Mouse (Mus musculus) limb, embryonic 12.5 days (tissue): ENCODE measurements around the gene Cep112. TPM values are rescaled to one million over a fixed set of nuclear protein-coding genes. Genes with fewer than 3 reads are reported as not detected.

Source experiments
- ATAC-seq: fragments of 200-750 bp; cut with Nextera tagmentation; 2 replicates; pipeline ENCODE4 v1.8.0; 2017; ENCODE audit warnings: low read depth, moderate TSS enrichment; ENCODE audit not compliant: insufficient number of reproducible peaks, insufficient read depth, low FRiP score, low TSS enrichment
- H3K27ac ChIP-seq: fragments of 300-500 bp; sonication (generic); 2 replicates; pipeline ENCODE4 v1.5.1; 2016; ENCODE audit warnings: mild to moderate bottlenecking, moderate library complexity
- H3K27me3 ChIP-seq: fragments of 300-500 bp; sonication (generic); 2 replicates; pipeline ENCODE4 v1.6.1; 2016; ENCODE audit warnings: mild to moderate bottlenecking, moderate library complexity
- H3K36me3 ChIP-seq: fragments of 300-500 bp; sonication (generic); 2 replicates; pipeline ENCODE4 v1.6.1; 2016; ENCODE audit warnings: mild to moderate bottlenecking, moderate library complexity
- H3K4me1 ChIP-seq: fragments of 300-500 bp; sonication (generic); replicated peaks from 2 replicates; pipeline ENCODE4 v1.6.1; 2016
- H3K4me2 ChIP-seq: fragments of 300-500 bp; sonication (generic); 2 replicates; pipeline ENCODE4 v1.6.1; 2016; ENCODE audit warnings: mild to moderate bottlenecking, moderate library complexity
- H3K4me3 ChIP-seq: fragments of 300-500 bp; sonication (generic); replicated peaks from 2 replicates; pipeline ENCODE4 v1.5.1; 2016; ENCODE audit warnings: mild to moderate bottlenecking
- H3K9ac ChIP-seq: fragments of 300-500 bp; sonication (generic); replicated peaks from 2 replicates; pipeline ENCODE4 v1.6.1; 2016; ENCODE audit warnings: mild to moderate bottlenecking, moderate library complexity
- H3K9me3 ChIP-seq: fragments of 300-500 bp; sonication (generic); 2 replicates; pipeline ENCODE4 v1.6.1; 2016; ENCODE audit warnings: mild to moderate bottlenecking, moderate library complexity
- WGBS: fragments of 180-500 bp; shearing (Covaris S2); methylation state at CpG from one replicate; pipeline ENCODE4 v1.1.7; 2016; 5-methylcytosine and 5-hydroxymethylcytosine counted together
- polyA plus RNA-seq: library from polyadenylated mRNA; unstranded; fragments of >200 nt; fragmentation: Nextera tagmentation; extraction: Ambion mirVana; gene quantifications from 2 replicates; pipeline ENCODE4 v1.2.1, GENCODE M21; 2016

Cep112 gene
- polyA plus RNA-seq, 1 experiment from 2014 or later = 17.8 TPM

DNA sequence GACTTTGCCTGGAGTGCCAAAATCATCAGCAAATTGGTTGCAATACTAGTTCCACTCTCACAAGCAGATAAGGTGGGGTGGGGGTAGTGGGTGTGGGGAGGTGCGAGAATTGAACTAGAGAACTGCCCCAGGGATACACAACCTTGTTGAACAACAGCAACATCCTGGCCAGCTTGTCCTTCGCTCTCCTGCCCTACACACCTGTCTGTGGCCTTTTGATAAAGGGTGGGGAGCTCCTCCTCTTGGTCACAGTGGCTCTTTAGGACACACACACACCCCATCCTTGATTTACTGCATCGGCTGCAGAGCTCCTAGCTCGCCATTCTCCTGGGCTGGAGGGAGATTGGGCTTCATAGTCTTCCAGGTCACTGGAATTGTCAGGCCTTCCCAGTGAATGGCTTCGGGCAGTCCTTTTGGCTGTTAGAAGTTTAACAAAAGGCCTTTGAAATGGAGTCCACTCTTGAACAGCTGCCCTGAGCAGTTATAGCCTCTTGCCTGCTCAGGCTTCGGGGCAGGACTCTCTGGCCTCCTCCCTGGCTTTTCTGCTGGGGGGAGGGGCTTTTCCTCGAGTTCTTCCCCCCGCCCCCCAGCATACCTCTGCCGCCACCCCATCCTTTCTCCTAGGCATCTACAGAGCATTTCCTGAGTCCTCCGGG is 469.0 kb downstream of the Cep112 start:
- H3K4me2 ChIP-seq = peak overlapping the region; percentile 63
- WGBS = 27% methylated on average over 10 of the region's 10 CpGs
- ATAC-seq = no peak
- H3K27me3 ChIP-seq = no peaks in the 10 kb centered on the region; the same call in 1 of the 2 replicates
- H3K4me1 ChIP-seq = peaks cover 50% of the 10 kb centered on the region
- peak overlapping the region; percentile 57; the same call in 1 of the 2 replicates for H3K27ac ChIP-seq
- no peak overlapping the region for H3K4me3 ChIP-seq
- no peaks in the 10 kb centered on the region for H3K36me3 ChIP-seq
- H3K9ac ChIP-seq = no peak overlapping the region
- no peaks in the 10 kb centered on the region for H3K9me3 ChIP-seq

DNA sequence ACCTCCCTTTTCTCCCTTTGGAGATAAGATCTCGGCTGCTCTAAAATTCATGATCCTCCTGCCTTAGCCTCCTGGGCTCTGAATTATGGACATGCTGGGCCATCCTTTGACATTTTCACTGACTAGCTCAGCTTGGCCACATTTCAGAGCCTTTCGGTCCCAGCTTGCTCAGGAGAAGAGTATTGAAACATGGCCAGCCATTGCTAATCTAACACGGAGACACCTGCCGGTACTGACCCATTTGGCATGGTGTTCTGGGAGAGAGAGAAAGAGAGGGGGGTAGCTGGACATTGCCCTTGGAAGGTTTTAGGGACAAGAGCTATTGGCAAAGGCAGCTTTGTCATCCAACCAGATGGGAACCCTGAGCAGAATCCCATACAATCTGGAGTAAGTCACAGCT is 472.0 kb downstream of the Cep112 start:
- H3K27me3 ChIP-seq = no peaks in the 10 kb centered on the region; the same call in 1 of the 2 replicates

DNA sequence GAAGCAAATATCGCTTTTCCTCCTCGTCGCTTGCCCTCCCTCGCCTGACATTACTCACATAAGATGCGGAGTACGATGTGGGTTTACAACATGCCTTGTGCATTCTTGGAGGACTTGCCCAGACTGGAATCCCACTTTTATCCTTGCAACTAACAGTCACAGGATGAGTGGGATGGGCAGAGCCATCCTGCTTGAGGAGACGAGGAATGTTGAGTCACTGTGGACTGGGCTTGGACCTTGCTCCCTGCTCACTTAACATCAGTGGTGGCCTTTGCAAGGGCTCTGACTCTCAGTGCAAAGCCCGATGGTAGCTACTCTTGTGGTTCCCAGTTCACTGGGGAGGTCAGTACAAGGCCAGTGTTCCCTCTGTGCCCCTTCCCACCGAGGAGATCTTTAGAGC is 473.1 kb downstream of the Cep112 start:
- H3K9me3 ChIP-seq = no peaks in the 10 kb centered on the region
- H3K4me2 ChIP-seq = no peak overlapping the region
- H3K36me3 ChIP-seq = no peaks in the 10 kb centered on the region
- no peak overlapping the region for H3K9ac ChIP-seq
- no peak overlapping the region for H3K27ac ChIP-seq
- WGBS = 66% methylated on average over 9 of the region's 9 CpGs
- no peaks in the 10 kb centered on the region; the same call in 1 of the 2 replicates for H3K27me3 ChIP-seq
- peaks cover 32% of the 10 kb centered on the region for H3K4me1 ChIP-seq
- ATAC-seq = no peak
- H3K4me3 ChIP-seq = no peak overlapping the region

More for the DNA sequence above, 472.0 kb downstream of the Cep112 start:
- H3K36me3 ChIP-seq = no peaks in the 10 kb centered on the region
- no peak overlapping the region for H3K27ac ChIP-seq
- H3K4me1 ChIP-seq = peaks cover 33% of the 10 kb centered on the region
- no peak overlapping the region for H3K9ac ChIP-seq
- no peak overlapping the region for H3K4me2 ChIP-seq
- no peak overlapping the region for H3K4me3 ChIP-seq
- H3K9me3 ChIP-seq = no peaks in the 10 kb centered on the region
- WGBS = 78% methylated on average over 4 of the region's 4 CpGs
- ATAC-seq = no peak

DNA sequence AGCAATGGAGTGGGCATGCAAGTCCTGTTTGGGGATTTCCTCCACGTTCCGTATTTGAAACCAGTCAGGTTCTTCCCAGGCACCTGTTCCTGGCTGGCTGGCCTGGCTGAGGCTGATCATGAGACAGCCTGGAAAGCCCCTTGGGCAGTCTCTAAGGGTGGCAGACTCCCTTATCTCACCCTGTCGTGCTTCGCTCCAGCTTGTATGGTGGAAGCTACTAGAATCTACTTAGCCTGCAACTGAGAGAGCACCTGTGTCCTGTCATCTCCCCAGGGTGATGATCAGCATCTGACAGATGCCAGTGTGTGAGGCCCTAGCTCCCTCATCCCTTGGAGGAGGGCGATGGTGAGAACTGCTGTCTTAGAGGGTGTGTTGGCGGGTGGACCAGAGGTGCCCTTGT is 473.5 kb downstream of the Cep112 start:
- no peak overlapping the region for H3K27ac ChIP-seq
- H3K9me3 ChIP-seq = no peaks in the 10 kb centered on the region
- no peak overlapping the region for H3K4me3 ChIP-seq
- H3K27me3 ChIP-seq = no peaks in the 10 kb centered on the region; the same call in 1 of the 2 replicates
- 77% methylated on average over 6 of the region's 6 CpGs for WGBS
- H3K36me3 ChIP-seq = no peaks in the 10 kb centered on the region
- no peak overlapping the region for H3K4me2 ChIP-seq
- peaks cover 28% of the 10 kb centered on the region for H3K4me1 ChIP-seq
- no peak overlapping the region for H3K9ac ChIP-seq
- no peak for ATAC-seq

DNA sequence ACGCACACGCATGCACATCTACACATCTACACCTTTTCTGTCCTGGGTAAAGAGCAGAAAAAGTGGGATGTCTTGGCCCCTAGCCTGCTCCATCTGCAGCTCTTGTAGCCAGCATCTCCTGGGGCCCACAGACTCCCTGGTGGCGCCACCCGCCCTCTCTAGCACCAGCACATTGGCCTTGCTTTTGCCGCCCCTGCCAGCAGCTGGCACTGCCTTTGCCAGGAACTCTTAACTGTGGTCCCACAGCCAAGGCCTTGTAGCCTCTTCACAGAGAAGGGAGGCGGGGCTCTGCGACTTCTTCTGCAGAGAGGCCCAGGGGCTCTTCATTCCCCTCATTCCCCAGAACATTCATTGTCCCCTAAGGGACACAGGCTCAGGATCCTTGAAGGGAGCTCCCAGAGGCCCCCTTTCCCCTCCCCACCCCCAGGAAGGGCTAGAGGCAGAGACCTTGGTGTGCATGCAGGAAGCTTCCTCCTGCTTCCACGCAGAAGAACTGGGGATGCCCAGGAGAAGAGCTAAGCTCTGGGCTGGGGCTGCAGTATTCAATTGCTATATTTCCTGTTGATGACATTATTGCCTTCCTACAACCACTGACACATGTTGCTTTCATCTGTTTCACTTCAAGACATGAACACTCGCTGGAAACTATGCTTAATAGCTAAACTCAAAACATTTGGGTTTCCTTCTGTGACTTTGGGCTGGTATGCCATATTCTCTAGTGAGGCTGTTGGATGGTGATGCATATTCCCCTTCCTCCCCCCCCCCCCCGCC is 475.9 kb downstream of the Cep112 start:
- Histone ChIP-seq H3K27me3 (no peaks in the 10 kb centered on the region; the same call in 1 of the 2 replicates), H3K4me2 (no peak overlapping the region), H3K27ac (no peak overlapping the region), H3K36me3 (no peaks in the 10 kb centered on the region), H3K4me3 (no peak overlapping the region), H3K9ac (no peak overlapping the region), H3K9me3 (no peaks in the 10 kb centered on the region), H3K4me1 (peaks cover 22% of the 10 kb centered on the region)
- 66% methylated on average over 10 of the region's 10 CpGs for WGBS
- no peak for ATAC-seq

DNA sequence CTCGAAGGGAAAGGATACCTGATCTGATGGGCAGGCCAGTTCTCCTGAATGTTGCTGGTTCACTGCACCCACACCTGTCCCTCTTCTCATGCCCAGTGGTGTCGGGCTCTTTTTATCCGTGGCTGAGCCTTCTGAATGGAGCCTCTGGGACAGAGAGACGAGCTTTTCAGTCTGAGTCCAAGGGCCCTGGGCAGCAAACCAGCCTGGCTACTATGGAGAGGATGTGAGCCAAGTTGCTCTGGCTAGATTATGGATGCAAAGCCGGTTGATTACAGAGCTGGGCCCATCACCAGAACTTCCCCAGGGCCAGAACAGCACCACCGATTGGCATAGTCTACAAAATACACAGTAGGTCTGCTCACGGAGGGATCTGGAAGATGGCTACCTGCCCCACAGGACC is 476.7 kb downstream of the Cep112 start:
- Histone ChIP-seq H3K27me3 (no peaks in the 10 kb centered on the region), H3K9ac (no peak overlapping the region), H3K4me1 (peaks cover 25% of the 10 kb centered on the region), H3K9me3 (no peaks in the 10 kb centered on the region), H3K4me2 (no peak overlapping the region), H3K36me3 (no peaks in the 10 kb centered on the region), H3K27ac (no peak overlapping the region), H3K4me3 (no peak overlapping the region)
- no peak for ATAC-seq
- WGBS = 77% methylated on average over 7 of the region's 7 CpGs

DNA sequence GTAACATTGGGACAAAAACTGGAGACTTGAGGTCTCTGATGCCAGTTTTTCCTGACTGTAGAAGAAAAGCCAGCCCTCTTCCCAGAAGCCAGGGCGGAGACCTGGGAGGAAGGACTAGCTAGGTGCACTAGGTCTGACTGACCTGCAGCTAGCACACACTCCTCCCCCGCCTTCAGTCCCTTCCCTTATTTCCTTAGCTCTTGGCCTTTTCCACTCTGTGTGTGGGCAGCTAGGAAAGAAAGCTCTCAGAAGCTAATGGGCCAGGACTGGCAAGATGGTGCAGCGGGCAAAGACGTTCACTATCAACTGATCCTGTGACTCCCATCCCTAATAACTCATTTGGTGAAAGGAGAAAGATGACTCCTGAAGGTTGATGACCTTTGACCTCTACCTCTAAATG is 477.3 kb downstream of the Cep112 start:
- Histone ChIP-seq H3K9me3 (no peaks in the 10 kb centered on the region), H3K4me2 (no peak overlapping the region), H3K27me3 (no peaks in the 10 kb centered on the region), H3K4me3 (no peak overlapping the region), H3K36me3 (no peaks in the 10 kb centered on the region), H3K9ac (no peak overlapping the region), H3K4me1 (peaks cover 30% of the 10 kb centered on the region), H3K27ac (no peak overlapping the region)
- 76% methylated on average over 4 of the region's 4 CpGs for WGBS
- ATAC-seq = no peak

DNA sequence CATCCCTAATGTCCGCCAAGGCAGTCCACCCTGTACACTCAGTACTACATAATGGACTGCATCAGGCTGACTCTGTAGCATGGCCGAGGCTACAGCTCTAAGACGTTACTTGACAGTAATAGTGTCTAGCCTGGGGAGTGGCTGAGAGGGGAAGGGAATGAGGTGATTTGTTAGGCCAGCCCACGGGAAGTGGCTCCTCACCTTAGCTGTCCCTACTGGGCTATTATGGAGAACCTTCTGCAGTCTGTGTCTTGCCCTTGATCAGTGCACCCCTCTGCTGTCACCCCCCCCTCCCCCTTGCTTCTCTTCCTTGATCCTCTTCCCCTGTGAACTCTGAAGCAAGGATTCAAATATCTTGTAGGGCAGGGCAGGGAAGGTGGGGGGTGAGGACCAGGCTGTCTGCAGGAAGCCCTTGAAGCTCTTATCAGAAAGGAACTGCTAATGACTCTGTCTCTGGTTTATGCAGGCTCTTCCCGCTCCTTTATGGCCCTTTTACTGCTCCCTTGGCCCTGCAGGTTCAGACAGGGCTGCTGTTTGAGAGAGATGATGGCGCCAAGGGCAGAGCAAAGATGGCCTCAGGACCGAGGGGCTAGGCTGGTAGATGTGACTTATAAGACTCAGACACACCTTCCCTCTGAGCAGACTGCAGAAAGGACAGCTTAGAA is 481.7 kb downstream of the Cep112 start:
- Histone ChIP-seq H3K9ac (no peak overlapping the region), H3K9me3 (no peaks in the 10 kb centered on the region), H3K4me3 (no peak overlapping the region), H3K36me3 (no peaks in the 10 kb centered on the region), H3K27me3 (peaks cover 13% of the 10 kb centered on the region), H3K4me1 (peaks cover 45% of the 10 kb centered on the region), H3K4me2 (no peak overlapping the region), H3K27ac (no peak overlapping the region)
- peak; percentile 9; the same call in 1 of the 2 replicates for ATAC-seq
- 35% methylated on average over 7 of the region's 7 CpGs for WGBS

DNA sequence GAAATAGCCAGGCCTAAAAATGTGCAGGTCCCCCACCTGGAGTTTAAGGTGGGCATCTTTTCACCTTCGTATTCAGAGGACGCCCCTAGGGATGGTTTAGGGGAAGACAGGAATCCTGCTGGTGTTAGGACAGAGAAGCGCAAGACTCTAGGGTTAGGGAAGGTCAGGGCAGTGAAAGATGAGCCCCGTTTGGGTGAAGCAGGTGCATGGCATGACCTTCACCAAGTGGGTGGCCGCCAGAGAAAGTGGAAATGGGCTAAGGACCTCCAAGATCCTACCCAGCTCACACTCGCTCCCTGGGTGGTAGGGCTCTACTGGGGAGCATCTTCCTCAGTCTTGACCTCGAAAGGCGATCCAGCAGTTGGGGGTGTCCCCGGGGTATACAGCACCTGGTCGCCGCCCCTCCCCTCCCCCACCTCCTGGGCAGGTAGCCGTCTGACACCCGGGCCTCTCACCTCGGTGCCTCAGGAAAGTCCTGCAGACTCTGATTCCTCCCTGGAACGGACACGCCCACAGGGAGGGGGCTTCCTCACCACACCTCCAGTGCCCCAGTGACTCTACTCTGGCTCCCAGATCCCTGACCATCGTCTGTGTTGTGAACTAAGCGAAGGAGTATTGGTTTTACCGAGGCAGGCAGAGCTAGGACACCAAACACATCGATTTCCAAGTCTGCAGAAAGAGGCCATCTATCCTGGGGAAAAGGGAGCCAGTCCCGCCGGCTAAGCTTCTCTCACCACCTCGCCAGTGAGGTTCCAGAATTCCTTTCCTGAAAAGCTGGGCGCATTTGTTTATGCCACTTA is 484.6 kb downstream of the Cep112 start:
- Histone ChIP-seq H3K27ac (no peak overlapping the region), H3K27me3 (peaks cover 13% of the 10 kb centered on the region), H3K4me1 (peaks cover 39% of the 10 kb centered on the region), H3K9me3 (no peaks in the 10 kb centered on the region), H3K9ac (0 out of 2 replicates have a peak overlapping the region, but pooled peaks have one; percentile 34), H3K36me3 (no peaks in the 10 kb centered on the region), H3K4me2 (peak overlapping the region; percentile 54), H3K4me3 (peak overlapping the region; percentile 26)
- ATAC-seq = peak; percentile 45; the same call in 1 of the 2 replicates
- WGBS = 6% methylated on average over 24 of the region's 24 CpGs
